Mouse (Mus musculus) lung, embryonic 16.5 days (tissue): Measurements from ENCODE around the gene Acap2. TPM values are rescaled to one million over a fixed set of nuclear protein-coding genes. Genes with fewer than 3 reads are reported as not detected.
A peak's percentile ranks its signal among the peaks of the same experiment; 100 is the strongest.

Source experiments
- ATAC-seq: fragments of 200-750 bp; cut with Nextera tagmentation; 2 replicates; pipeline ENCODE4 v1.8.0; 2017; ENCODE audit warnings: low read depth, mild to moderate bottlenecking, moderate library complexity
- H3K27ac ChIP-seq: fragments of 300-500 bp; sonication (generic); 2 replicates; pipeline ENCODE4 v1.5.1; 2014; ENCODE audit warnings: mild to moderate bottlenecking, control low read depth, low read length
- H3K27me3 ChIP-seq: fragments of 300-500 bp; sonication (generic); 2 replicates; pipeline ENCODE4 v1.6.1; 2014; ENCODE audit warnings: low read depth, low read length, mixed read lengths; ENCODE audit not compliant: control insufficient read depth, insufficient read depth
- H3K36me3 ChIP-seq: fragments of 300-500 bp; sonication (generic); 2 replicates; pipeline ENCODE4 v1.6.1; 2014; ENCODE audit warnings: low read length; ENCODE audit not compliant: control insufficient read depth, insufficient read depth
- H3K4me1 ChIP-seq: fragments of 300-500 bp; sonication (generic); replicated peaks from 2 replicates; pipeline ENCODE4 v1.6.1; 2014; ENCODE audit warnings: low read length, mixed read lengths; ENCODE audit not compliant: control insufficient read depth, insufficient read depth
- H3K4me2 ChIP-seq: fragments of 300-500 bp; sonication (generic); 2 replicates; pipeline ENCODE4 v1.6.1; 2014; ENCODE audit warnings: low read depth, low read length, control low read depth
- H3K4me3 ChIP-seq: fragments of 300-500 bp; sonication (generic); 2 replicates; pipeline ENCODE4 v1.5.1; 2014; ENCODE audit warnings: mild to moderate bottlenecking, low read length, control low read depth
- H3K9ac ChIP-seq: fragments of 300-500 bp; sonication (generic); 2 replicates; pipeline ENCODE4 v1.6.1; 2014; ENCODE audit warnings: low read length, control low read depth
- H3K9me3 ChIP-seq: fragments of 300-500 bp; sonication (generic); 2 replicates; pipeline ENCODE4 v1.6.1; 2016; ENCODE audit warnings: low read length; ENCODE audit not compliant: control insufficient read depth
- WGBS: fragments of 180-500 bp; shearing (Covaris S2); extraction: QIAGEN DNeasy Blood & Tissue Kit; methylation state at CpG from one replicate; pipeline ENCODE4 v1.1.7; 2014; 5-methylcytosine and 5-hydroxymethylcytosine counted together
- polyA plus RNA-seq: library from polyadenylated mRNA; unstranded; fragments of >200 nt; fragmentation: Nextera tagmentation; extraction: Ambion mirVana; gene quantifications from 2 replicates; pipeline ENCODE4 v1.2.1, GENCODE M21; 2015

Gene Acap2
- polyA plus RNA-seq, 1 experiment from 2014 or later, result 27.3 TPM

GRCm38 (mm10) chr16:31167017-31167887, 33.8 kb downstream of the Acap2 start:
- H3K4me2 ChIP-seq, result no peak overlapping the region
- H3K4me3 ChIP-seq, result no peak overlapping the region
- H3K27ac ChIP-seq, result no peak overlapping the region
- no peak overlapping the region for H3K9ac ChIP-seq
- no peaks in the 10 kb centered on the region for H3K9me3 ChIP-seq
- no peak for ATAC-seq
- H3K4me1 ChIP-seq, result peaks cover 23% of the 10 kb centered on the region
- no peaks in the 10 kb centered on the region for H3K27me3 ChIP-seq
- WGBS, result 61% methylated on average over 10 of the region's 10 CpGs
- no peaks in the 10 kb centered on the region for H3K36me3 ChIP-seq

- 0 out of 2 replicates have a peak overlapping the region, but pooled peaks have one; percentile 7 for H3K4me2 ChIP-seq
- H3K27me3 ChIP-seq, result no peaks in the 10 kb centered on the region
- peaks cover 23% of the 10 kb centered on the region for H3K4me1 ChIP-seq
- no peak overlapping the region for H3K4me3 ChIP-seq
- 31% methylated on average over 4 of the region's 4 CpGs for WGBS
- no peaks in the 10 kb centered on the region for H3K9me3 ChIP-seq
- peak; percentile 70 for ATAC-seq
- H3K9ac ChIP-seq, result no peak overlapping the region
- H3K36me3 ChIP-seq, result no peaks in the 10 kb centered on the region
- peak overlapping the region; percentile 73 for H3K27ac ChIP-seq
These were observed 35.1 kb downstream of the Acap2 start for GRCm38 (mm10) chr16:31165907-31166306.

- H3K4me2 ChIP-seq, result 0 out of 2 replicates have a peak overlapping the region, but pooled peaks have one; percentile 7
- peaks cover 23% of the 10 kb centered on the region for H3K4me1 ChIP-seq
- 50% methylated on average over 4 of the region's 4 CpGs for WGBS
- peak; percentile 69 for ATAC-seq
- H3K9me3 ChIP-seq, result no peaks in the 10 kb centered on the region
- H3K4me3 ChIP-seq, result no peak overlapping the region
- H3K27me3 ChIP-seq, result no peaks in the 10 kb centered on the region
- no peak overlapping the region for H3K9ac ChIP-seq
- H3K27ac ChIP-seq, result peak overlapping the region; percentile 69
- no peaks in the 10 kb centered on the region for H3K36me3 ChIP-seq
These were observed 35.6 kb downstream of the Acap2 start for GRCm38 (mm10) chr16:31165467-31165866.

DNA sequence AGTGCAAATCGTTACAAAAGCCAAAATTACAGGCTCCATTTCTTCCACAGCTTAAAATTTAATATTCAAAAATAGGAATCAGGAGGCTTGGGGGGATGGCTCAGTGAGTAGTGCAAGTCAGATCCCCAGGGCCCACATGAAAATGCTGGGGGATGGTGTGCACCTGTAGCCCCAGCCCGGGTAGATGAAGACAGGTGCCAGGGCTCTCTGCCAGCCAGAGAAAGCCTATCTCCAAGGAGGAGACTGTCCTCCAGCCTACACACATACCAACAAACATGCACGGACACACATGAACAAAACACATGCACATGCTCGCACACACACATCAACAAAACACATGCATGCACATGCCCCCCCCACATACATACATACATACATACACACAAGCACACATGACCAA, 36.9 kb downstream of the Acap2 start:
- H3K4me1 ChIP-seq, result peaks cover 23% of the 10 kb centered on the region
- H3K27me3 ChIP-seq, result no peaks in the 10 kb centered on the region
- H3K36me3 ChIP-seq, result no peaks in the 10 kb centered on the region
- no peak for ATAC-seq
- no peak overlapping the region for H3K9ac ChIP-seq
- no peaks in the 10 kb centered on the region for H3K9me3 ChIP-seq
- no peak overlapping the region for H3K27ac ChIP-seq
- no peak overlapping the region for H3K4me2 ChIP-seq
- H3K4me3 ChIP-seq, result no peak overlapping the region
- 84% methylated on average over 4 of the region's 4 CpGs for WGBS

DNA sequence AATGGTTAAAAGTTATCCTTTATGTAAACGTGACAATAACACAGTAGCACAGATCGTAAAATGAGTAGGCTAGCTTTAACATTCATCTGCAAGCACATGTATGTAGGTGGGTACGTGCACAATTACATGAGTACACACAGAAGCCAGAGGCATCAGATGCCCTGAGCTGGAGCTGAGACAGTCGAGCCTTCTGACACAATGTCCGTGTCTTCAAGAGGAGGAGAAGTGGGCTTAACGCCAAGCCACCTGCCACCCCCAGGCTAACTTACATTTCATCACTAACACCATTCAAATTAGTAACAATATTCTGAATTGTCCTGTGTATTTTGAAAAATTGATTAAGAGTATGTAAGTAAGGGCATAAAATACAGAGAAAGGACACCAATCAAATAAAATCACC, 40.6 kb downstream of the Acap2 start:
- H3K4me2 ChIP-seq, result no peak overlapping the region
- no peak overlapping the region for H3K27ac ChIP-seq
- H3K4me1 ChIP-seq, result peaks cover 7% of the 10 kb centered on the region
- no peaks in the 10 kb centered on the region for H3K27me3 ChIP-seq
- H3K9ac ChIP-seq, result no peak overlapping the region
- no peak overlapping the region for H3K4me3 ChIP-seq
- no peak for ATAC-seq
- WGBS, result 49% methylated on average over 6 of the region's 6 CpGs
- H3K36me3 ChIP-seq, result peaks cover 28% of the 10 kb centered on the region
- peaks cover 21% of the 10 kb centered on the region for H3K9me3 ChIP-seq

- Histone ChIP-seq H3K27ac (no peak overlapping the region), H3K36me3 (peaks cover 36% of the 10 kb centered on the region), H3K9ac (no peak overlapping the region), H3K4me2 (no peak overlapping the region), H3K4me1 (no peaks in the 10 kb centered on the region), H3K27me3 (no peaks in the 10 kb centered on the region), H3K9me3 (peaks cover 21% of the 10 kb centered on the region), H3K4me3 (no peak overlapping the region)
- 60% methylated on average over 2 of the region's 2 CpGs for WGBS
- ATAC-seq, result no peak
These were observed 41.6 kb downstream of the Acap2 start for GRCm38 (mm10) chr16:31159491-31159890.

DNA sequence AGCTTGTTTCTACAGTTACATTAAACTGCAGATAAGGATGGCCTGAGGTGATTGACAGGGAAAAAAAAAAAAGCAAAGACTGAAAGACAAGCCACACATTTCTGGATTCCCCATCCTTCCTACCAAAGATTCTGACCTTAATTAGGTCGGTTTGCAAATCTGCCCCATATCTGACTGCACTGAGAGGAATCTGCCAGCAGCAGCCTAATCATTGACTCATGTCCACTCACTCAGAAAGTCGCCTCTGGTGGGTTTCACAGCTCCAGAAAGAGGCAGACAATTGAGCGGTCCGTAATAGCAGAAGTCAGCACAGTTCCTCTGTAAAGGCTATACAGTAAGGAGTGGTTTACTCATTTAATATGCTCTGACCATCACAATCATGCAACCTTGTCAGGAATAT, 51.2 kb downstream of the Acap2 start:
- no peak for ATAC-seq
- WGBS, result 81% methylated on average over 4 of the region's 4 CpGs
- H3K4me1 ChIP-seq, result no peaks in the 10 kb centered on the region
- peaks cover 9% of the 10 kb centered on the region for H3K36me3 ChIP-seq
- H3K27ac ChIP-seq, result no peak overlapping the region
- no peaks in the 10 kb centered on the region for H3K27me3 ChIP-seq
- H3K9me3 ChIP-seq, result no peaks in the 10 kb centered on the region
- H3K4me3 ChIP-seq, result no peak overlapping the region
- H3K4me2 ChIP-seq, result no peak overlapping the region
- no peak overlapping the region for H3K9ac ChIP-seq

DNA sequence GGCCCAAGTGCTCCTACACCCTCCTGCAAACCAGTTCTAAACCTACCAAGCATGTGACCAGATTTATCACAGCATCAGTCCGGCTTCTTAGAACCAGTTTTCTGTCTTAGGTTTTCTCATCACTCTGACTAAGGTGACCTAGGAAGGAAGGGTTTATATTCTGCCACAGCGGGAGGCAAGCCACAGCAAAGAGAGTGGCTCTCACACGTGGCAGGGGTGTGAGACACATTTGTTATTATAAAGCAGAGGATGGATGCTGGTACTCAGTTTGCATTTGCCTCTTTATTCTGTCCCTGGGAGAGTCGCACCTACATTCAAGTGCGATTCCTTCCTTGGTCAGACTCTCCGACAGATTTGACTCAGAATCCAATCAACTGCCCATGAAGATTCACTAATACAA, 52.2 kb downstream of the Acap2 start:
- H3K27ac ChIP-seq, result no peak overlapping the region
- no peaks in the 10 kb centered on the region for H3K9me3 ChIP-seq
- no peak overlapping the region for H3K4me2 ChIP-seq
- H3K4me3 ChIP-seq, result no peak overlapping the region
- 71% methylated on average over 6 of the region's 6 CpGs for WGBS
- ATAC-seq, result no peak
- no peaks in the 10 kb centered on the region for H3K4me1 ChIP-seq
- H3K36me3 ChIP-seq, result peaks cover 6% of the 10 kb centered on the region; the same call in 1 of the 2 replicates
- H3K9ac ChIP-seq, result no peak overlapping the region
- no peaks in the 10 kb centered on the region for H3K27me3 ChIP-seq

DNA sequence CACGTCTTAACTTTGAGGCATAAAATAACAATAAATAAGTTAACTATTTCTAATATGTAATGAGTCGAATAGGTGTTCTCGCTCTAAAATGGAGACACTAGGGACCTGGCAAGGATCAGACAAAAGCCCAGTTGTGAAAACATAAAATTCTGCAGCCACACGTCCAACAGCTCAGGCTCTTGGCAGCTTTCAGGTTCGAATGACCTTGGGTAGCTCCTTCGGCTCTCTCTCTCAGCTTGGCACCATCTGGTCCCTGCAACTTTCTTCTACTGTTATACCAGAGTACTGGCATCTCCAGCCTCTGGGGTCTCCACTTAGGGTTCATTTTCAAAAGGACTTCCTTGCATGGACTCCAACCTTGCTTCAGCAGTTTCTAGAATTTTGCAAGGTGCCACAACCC, 53.3 kb downstream of the Acap2 start:
- no peak for ATAC-seq
- H3K27ac ChIP-seq, result no peak overlapping the region
- no peaks in the 10 kb centered on the region for H3K27me3 ChIP-seq
- H3K36me3 ChIP-seq, result peaks cover 6% of the 10 kb centered on the region; the same call in 1 of the 2 replicates
- H3K4me2 ChIP-seq, result no peak overlapping the region
- no peaks in the 10 kb centered on the region for H3K4me1 ChIP-seq
- H3K9me3 ChIP-seq, result no peaks in the 10 kb centered on the region
- no peak overlapping the region for H3K4me3 ChIP-seq
- 82% methylated on average over 6 of the region's 6 CpGs for WGBS
- no peak overlapping the region for H3K9ac ChIP-seq
